Mouse (Mus musculus) embryonic facial prominence, embryonic 10.5 days (tissue): ENCODE results near the gene Rtp4. TPM values are rescaled to one million over a fixed set of nuclear protein-coding genes. Genes with fewer than 3 reads are reported as not detected.
A peak's percentile ranks its signal among the peaks of the same experiment; 100 is the strongest.

ENCODE experiments used
- DNase-seq: peaks from one replicate; pipeline ENCODE4 v3.0.0-alpha.2; 2017; ENCODE audit warnings: low spot score
- H3K27ac ChIP-seq: fragments of 300-500 bp; sonication (generic); replicated peaks from 2 replicates; pipeline ENCODE4 v1.5.1; 2016; ENCODE audit warnings: mild to moderate bottlenecking
- H3K27me3 ChIP-seq: fragments of 300-500 bp; sonication (generic); replicated peaks from 2 replicates; pipeline ENCODE4 v1.6.1; 2016; ENCODE audit warnings: low read depth, mild to moderate bottlenecking; ENCODE audit not compliant: poor library complexity, severe bottlenecking
- H3K36me3 ChIP-seq: fragments of 300-500 bp; sonication (generic); replicated peaks from 2 replicates; pipeline ENCODE4 v1.6.1; 2016; ENCODE audit warnings: mild to moderate bottlenecking, moderate library complexity
- H3K4me1 ChIP-seq: fragments of 300-500 bp; sonication (generic); 2 replicates; pipeline ENCODE4 v1.6.1; 2016
- H3K4me3 ChIP-seq: fragments of 300-500 bp; sonication (generic); 2 replicates; pipeline ENCODE4 v1.5.1; 2016; ENCODE audit warnings: mild to moderate bottlenecking, moderate library complexity
- H3K9me3 ChIP-seq: fragments of 300-500 bp; sonication (generic); 2 replicates; pipeline ENCODE4 v1.6.1; 2016; ENCODE audit warnings: mild to moderate bottlenecking
- WGBS: fragments of 180-500 bp; shearing (Covaris S2); methylation state at CpG from one replicate; pipeline ENCODE4 v1.1.7; 2016; 5-methylcytosine and 5-hydroxymethylcytosine counted together
- polyA plus RNA-seq: library from polyadenylated mRNA; unstranded; fragments of >200 nt; fragmentation: Nextera tagmentation; extraction: Ambion mirVana; gene quantifications from 2 replicates; pipeline ENCODE4 v1.2.1, GENCODE M21; 2016

Rtp4 gene
- polyA plus RNA-seq, 1 experiment from 2014 or later: 1.2 TPM

DNA sequence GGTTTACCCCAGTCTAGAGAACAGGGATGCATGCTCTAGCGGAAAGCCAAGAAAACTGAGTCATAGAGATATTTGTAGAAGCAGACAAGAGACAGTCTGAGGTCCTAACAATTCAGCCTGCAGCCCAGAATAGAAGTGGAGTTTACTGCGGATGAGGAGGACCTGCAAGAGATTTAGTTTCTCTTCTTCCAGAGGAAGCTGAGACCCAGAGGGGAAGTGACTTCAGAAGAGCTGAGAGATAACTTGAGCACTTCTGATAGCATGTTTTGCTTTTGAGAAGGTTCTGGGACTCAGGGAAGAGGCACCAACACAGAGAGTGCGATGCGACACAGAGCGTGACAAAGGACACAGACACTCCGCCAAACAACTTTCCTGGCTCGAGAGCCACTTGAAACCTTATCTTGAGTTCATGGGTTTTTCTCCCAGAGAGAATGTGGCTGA is 21.4 kb upstream of the Rtp4 start:
- Histone ChIP-seq H3K9me3 (no peaks in the 10 kb centered on the region), H3K4me3 (no peak overlapping the region), H3K27ac (no peak overlapping the region), H3K27me3 (peaks cover 38% of the 10 kb centered on the region), H3K36me3 (no peaks in the 10 kb centered on the region), H3K4me1 (peaks cover 27% of the 10 kb centered on the region)
- no peak for DNase-seq
- WGBS: 67% methylated on average over 7 of the region's 7 CpGs

DNA sequence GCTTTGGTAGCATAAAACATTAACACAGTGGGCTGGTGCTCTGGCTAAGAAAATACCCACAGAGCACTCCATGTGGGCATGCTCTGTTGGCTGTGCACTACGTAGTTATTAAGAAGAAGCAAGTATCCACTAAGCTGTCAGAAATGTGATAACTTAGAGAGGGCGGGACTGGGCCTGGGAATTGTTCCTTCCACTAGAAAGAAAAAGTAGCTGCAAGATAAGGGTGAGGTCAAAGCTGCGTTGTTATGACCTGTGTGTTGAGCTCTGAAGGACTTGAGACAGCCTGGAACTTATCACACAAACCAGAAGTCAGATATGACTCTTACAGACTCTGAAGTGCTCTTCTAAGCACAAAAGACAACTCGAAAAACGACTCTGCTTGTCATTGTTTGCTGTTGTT is 19.5 kb upstream of the Rtp4 start:
- Histone ChIP-seq H3K27me3 (peaks cover 43% of the 10 kb centered on the region), H3K36me3 (no peaks in the 10 kb centered on the region), H3K27ac (no peak overlapping the region), H3K4me3 (no peak overlapping the region), H3K4me1 (peaks cover 42% of the 10 kb centered on the region), H3K9me3 (no peaks in the 10 kb centered on the region)
- no peak for DNase-seq
- WGBS: 86% methylated on average over 5 of the region's 5 CpGs

DNA sequence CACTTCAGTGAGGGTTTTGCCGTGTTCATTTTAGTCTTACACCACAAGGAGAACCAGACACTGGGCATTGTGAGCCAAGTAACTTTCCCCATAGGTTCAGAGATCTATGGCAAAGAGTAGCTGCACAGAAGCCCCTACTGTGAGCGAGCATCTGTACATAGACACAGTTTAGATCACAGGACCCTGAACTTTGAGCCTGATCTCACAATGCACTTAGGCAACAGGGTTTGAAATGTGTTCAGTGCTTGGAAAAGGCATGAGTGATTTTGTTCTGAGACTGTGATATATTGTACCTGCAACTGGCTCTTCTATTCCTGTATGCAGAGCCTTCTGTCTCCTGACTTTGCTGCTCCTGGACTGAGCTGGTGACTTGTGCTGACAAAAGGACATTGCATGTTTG is 18.8 kb upstream of the Rtp4 start:
- Histone ChIP-seq H3K4me1 (peaks cover 49% of the 10 kb centered on the region), H3K4me3 (no peak overlapping the region), H3K36me3 (no peaks in the 10 kb centered on the region), H3K27me3 (peaks cover 38% of the 10 kb centered on the region), H3K9me3 (no peaks in the 10 kb centered on the region), H3K27ac (no peak overlapping the region)
- no peak for DNase-seq
- 92% methylated on average over 2 of the region's 2 CpGs for WGBS

DNA sequence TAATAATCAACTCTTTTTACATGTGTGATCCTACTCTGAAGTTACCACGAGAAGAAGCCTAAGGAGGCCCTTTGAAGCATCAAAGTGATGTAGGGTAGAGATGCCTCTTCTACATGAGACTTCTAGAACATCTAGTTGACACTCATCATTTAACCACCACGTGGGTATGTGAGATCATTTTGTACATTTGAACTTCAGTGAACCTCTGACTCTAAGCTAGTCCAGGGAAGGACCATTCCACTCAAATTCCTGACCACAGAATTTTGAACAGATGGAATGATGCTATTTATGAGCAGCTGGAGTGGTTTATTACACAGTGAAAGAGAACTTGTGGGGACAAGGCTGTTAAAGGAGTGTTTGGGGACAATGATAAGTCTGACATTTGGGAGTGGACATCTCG is 17.6 kb upstream of the Rtp4 start:
- WGBS: 81% methylated on average over 3 of the region's 3 CpGs
- Histone ChIP-seq H3K27me3 (peaks cover 35% of the 10 kb centered on the region), H3K27ac (no peak overlapping the region), H3K4me3 (no peak overlapping the region), H3K36me3 (no peaks in the 10 kb centered on the region), H3K4me1 (peaks cover 41% of the 10 kb centered on the region), H3K9me3 (no peaks in the 10 kb centered on the region)
- DNase-seq: no peak

- peaks cover 35% of the 10 kb centered on the region for H3K27me3 ChIP-seq
- no peak overlapping the region for H3K27ac ChIP-seq
- H3K4me3 ChIP-seq: no peak overlapping the region
- H3K36me3 ChIP-seq: no peaks in the 10 kb centered on the region
- DNase-seq: no peak
- no peaks in the 10 kb centered on the region for H3K9me3 ChIP-seq
- peaks cover 32% of the 10 kb centered on the region for H3K4me1 ChIP-seq
- 72% methylated on average over 4 of the region's 4 CpGs for WGBS
Measured at GRCm38 (mm10) chr16:23503351-23503750, 16.7 kb upstream of the Rtp4 start.

DNA sequence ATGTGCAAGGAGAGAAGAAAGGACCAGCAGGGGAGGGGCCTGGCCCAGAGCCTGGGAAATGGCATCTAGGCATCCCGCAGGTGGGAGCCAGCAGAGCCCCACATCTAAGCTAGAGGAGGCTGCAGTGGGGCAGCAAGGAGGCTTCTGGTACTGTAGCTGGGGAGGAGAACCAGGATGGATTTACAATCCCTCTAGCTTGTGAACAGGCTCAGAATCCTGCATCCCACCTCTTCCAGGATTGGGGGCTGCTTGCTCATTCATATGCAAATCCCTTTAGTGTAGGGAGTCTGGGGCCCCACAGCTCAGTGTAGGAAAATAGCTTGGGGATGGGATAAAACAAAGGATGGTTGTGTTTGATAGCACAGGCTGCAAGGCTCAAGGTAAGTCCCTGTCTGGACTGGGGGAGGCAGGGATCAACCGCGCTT is 15.8 kb upstream of the Rtp4 start:
- no peak for DNase-seq

GRCm38 (mm10) chr16:23505904-23506687 is 14.0 kb upstream of the Rtp4 start:
- DNase-seq: no peak
- 35% methylated on average over 11 of the region's 11 CpGs for WGBS
- Histone ChIP-seq H3K27ac (no peak overlapping the region; the same call in 1 of the 2 replicates), H3K4me1 (peaks cover 25% of the 10 kb centered on the region), H3K9me3 (no peaks in the 10 kb centered on the region), H3K27me3 (peaks cover 19% of the 10 kb centered on the region), H3K4me3 (no peak overlapping the region), H3K36me3 (no peaks in the 10 kb centered on the region)

More for the DNA sequence above, 15.8 kb upstream of the Rtp4 start:
- H3K27ac ChIP-seq: peak overlapping the region; percentile 65; the same call in 1 of the 2 replicates
- no peaks in the 10 kb centered on the region for H3K36me3 ChIP-seq
- 21% methylated on average over 3 of the region's 3 CpGs for WGBS
- peaks cover 33% of the 10 kb centered on the region for H3K27me3 ChIP-seq
- H3K4me3 ChIP-seq: no peak overlapping the region
- peaks cover 25% of the 10 kb centered on the region for H3K4me1 ChIP-seq
- H3K9me3 ChIP-seq: no peaks in the 10 kb centered on the region

GRCm38 (mm10) chr16:23511166-23511935 is 8.7 kb upstream of the Rtp4 start:
- Histone ChIP-seq H3K27ac (no peak overlapping the region), H3K4me1 (peaks cover 2% of the 10 kb centered on the region), H3K9me3 (no peaks in the 10 kb centered on the region), H3K36me3 (no peaks in the 10 kb centered on the region), H3K4me3 (no peak overlapping the region), H3K27me3 (no peaks in the 10 kb centered on the region; the same call in 1 of the 2 replicates)
- WGBS: 76% methylated on average over 4 of the region's 4 CpGs
- DNase-seq: no peak

DNA sequence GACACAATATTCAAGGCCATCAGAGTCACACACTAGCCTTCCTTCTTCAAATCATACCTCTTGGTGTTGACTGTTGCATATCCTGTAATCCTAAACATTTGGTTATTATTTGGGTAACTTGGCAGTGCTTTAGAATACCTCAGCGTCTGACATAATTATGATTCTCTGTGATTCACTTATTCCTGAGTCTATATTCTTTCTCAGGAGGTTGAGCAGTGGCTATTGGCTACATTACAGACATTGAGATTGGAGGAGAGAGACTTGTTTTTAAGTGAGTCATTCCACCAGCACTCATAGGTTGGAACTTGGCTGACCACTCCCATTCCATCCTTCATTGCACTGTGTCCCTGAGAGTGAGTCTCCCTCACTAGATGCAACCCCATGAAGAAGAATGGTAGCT is 6.7 kb upstream of the Rtp4 start:
- H3K36me3 ChIP-seq: no peaks in the 10 kb centered on the region
- DNase-seq: no peak
- no peaks in the 10 kb centered on the region; the same call in 1 of the 2 replicates for H3K27me3 ChIP-seq

DNA sequence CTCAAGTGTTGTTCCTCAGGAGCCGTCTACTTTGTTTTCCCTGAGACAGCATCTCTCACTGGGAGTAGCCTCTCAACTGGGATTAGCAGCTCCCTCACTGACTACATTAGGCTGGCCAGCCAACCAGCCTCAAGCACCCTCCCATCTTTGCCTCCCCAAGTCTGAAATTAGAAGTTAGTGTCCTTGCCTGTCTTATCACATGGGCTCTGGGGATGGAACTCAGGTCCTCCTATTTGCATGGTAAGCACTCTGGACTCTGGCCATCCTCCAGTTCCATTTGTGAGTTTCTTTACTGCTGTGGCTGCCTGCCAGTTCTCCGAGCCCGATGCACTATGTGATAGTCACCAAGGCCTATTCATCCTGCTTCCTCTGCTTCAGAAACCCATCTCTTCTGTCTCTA is 4.3 kb upstream of the Rtp4 start:
- 87% methylated on average over 3 of the region's 3 CpGs for WGBS
- Histone ChIP-seq H3K4me3 (no peak overlapping the region), H3K27ac (no peak overlapping the region), H3K4me1 (peaks cover 24% of the 10 kb centered on the region), H3K9me3 (no peaks in the 10 kb centered on the region), H3K36me3 (no peaks in the 10 kb centered on the region), H3K27me3 (no peaks in the 10 kb centered on the region; the same call in 1 of the 2 replicates)
- no peak for DNase-seq

More for the DNA sequence above, 6.7 kb upstream of the Rtp4 start:
- Histone ChIP-seq H3K4me1 (peaks cover 7% of the 10 kb centered on the region; the same call in 1 of the 2 replicates), H3K4me3 (no peak overlapping the region), H3K9me3 (no peaks in the 10 kb centered on the region), H3K27ac (no peak overlapping the region)
- WGBS: 91% methylated on average over 1 of the region's 1 CpGs

DNA sequence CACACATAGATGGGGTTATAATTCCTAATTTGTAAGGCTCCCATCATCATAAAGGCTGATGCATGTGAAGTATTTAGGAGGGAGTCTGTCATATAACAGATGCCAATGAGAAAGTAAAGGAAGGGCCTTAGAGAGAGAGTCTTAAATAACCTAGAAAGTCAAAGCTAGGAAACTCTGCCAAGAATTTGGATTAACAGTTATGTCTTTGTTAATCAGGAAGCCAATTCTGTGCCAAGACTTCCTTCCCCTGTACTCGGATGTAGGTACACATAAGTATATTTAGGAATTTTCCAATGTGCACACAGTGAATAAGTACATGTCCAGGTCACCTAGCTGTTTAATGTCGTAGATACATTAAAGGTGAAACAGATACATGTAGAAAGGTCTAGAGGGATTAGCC is 3.5 kb upstream of the Rtp4 start:
- Histone ChIP-seq H3K4me1 (peaks cover 32% of the 10 kb centered on the region), H3K4me3 (no peak overlapping the region)
- WGBS: 90% methylated on average over 2 of the region's 2 CpGs

GRCm38 (mm10) chr16:23517230-23517629 is 2.9 kb upstream of the Rtp4 start:
- 91% methylated on average over 5 of the region's 5 CpGs for WGBS
- H3K4me1 ChIP-seq: peaks cover 37% of the 10 kb centered on the region
- no peaks in the 10 kb centered on the region for H3K9me3 ChIP-seq
- no peaks in the 10 kb centered on the region for H3K36me3 ChIP-seq
- peaks cover 11% of the 10 kb centered on the region for H3K27me3 ChIP-seq
- no peak overlapping the region for H3K27ac ChIP-seq
- DNase-seq: no peak
- H3K4me3 ChIP-seq: no peak overlapping the region

More for the DNA sequence above, 3.5 kb upstream of the Rtp4 start:
- Histone ChIP-seq H3K27ac (no peak overlapping the region), H3K36me3 (no peaks in the 10 kb centered on the region), H3K27me3 (peaks cover 5% of the 10 kb centered on the region), H3K9me3 (no peaks in the 10 kb centered on the region)
- no peak for DNase-seq
